Mouse (Mus musculus) right cerebral cortex, adult 2 months (tissue): ENCODE measurements around the gene Eipr1.
"Not testable (repeated sequence)": the region's sequence is repeated elsewhere in the genome, so short reads cannot be mapped to it uniquely, and the experiment has no call there.

Experiments
- DNase-seq, 2 experiments: peaks; one replicate each; pipeline ENCODE4 v3.0.0; 2021 to 2022; ENCODE audit warnings: low spot score in 2 of 2

Gene Eipr1

GRCm38 (mm10) chr12:28887712-28888111 is 136.1 kb downstream of the Eipr1 start:
- no peak for DNase-seq

- no peak for DNase-seq
These were observed 137.6 kb downstream of the Eipr1 start for GRCm38 (mm10) chr12:28889068-28889674.

- peak in 1 of 2 experiments; percentile 34 for DNase-seq
These were observed 139.9 kb downstream of the Eipr1 start for GRCm38 (mm10) chr12:28891523-28891922.

GRCm38 (mm10) chr12:28896577-28896976 is 145.0 kb downstream of the Eipr1 start:
- DNase-seq: peak in 1 of 2 experiments; percentile 18

- DNase-seq: no peak
These were observed 146.7 kb downstream of the Eipr1 start for GRCm38 (mm10) chr12:28898307-28898706.

- DNase-seq: no peak
These were observed 148.1 kb downstream of the Eipr1 start for GRCm38 (mm10) chr12:28899696-28900095.

- no peak for DNase-seq
These were observed 148.7 kb downstream of the Eipr1 start for GRCm38 (mm10) chr12:28900341-28900740.

- DNase-seq: no peak
These were observed 150.5 kb downstream of the Eipr1 start for GRCm38 (mm10) chr12:28902132-28902531.

- no peak for DNase-seq
These were observed 151.5 kb downstream of the Eipr1 start for GRCm38 (mm10) chr12:28903082-28903481.

- no peak for DNase-seq
These were observed 153.9 kb downstream of the Eipr1 start for GRCm38 (mm10) chr12:28905486-28905885.

GRCm38 (mm10) chr12:28906016-28906415 is 154.4 kb downstream of the Eipr1 start:
- DNase-seq: no peak

GRCm38 (mm10) chr12:28906809-28907297 is 155.2 kb downstream of the Eipr1 start:
- no peak for DNase-seq

- DNase-seq: no peak
These were observed 156.2 kb downstream of the Eipr1 start for GRCm38 (mm10) chr12:28907814-28908213.

GRCm38 (mm10) chr12:28909851-28910250 is 158.2 kb downstream of the Eipr1 start:
- no peak for DNase-seq

GRCm38 (mm10) chr12:28910568-28910967 is 159.0 kb downstream of the Eipr1 start:
- no peak for DNase-seq

- no peak for DNase-seq
These were observed 160.8 kb downstream of the Eipr1 start for GRCm38 (mm10) chr12:28912351-28912936.

- DNase-seq: no peak
These were observed 161.5 kb downstream of the Eipr1 start for GRCm38 (mm10) chr12:28913099-28913498.

GRCm38 (mm10) chr12:28914056-28914455 is 162.5 kb downstream of the Eipr1 start:
- not testable (repeated sequence) for DNase-seq
